ENCODE assay signal across 20 mouse cellular contexts in genomic region chr12:32957211-32957610, GRCm38 (mm10). TPM values are rescaled to one million over a fixed set of nuclear protein-coding genes. Genes with fewer than 3 reads are reported as not detected.
A peak's percentile ranks its signal among the peaks of the same experiment; 100 is the strongest.
DNase-seq lines count a peak whose midpoint lies in the region; ATAC-seq and TF ChIP-seq lines count a peak whose summit lies in the region.
"Had no signal": no experiment of that assay in that cellular context is flagged by ENCODE, and none has a peak within 500 bp of the region (broad histone marks: within the 10 kb centered on the region; RNA-seq: fewer than 3 reads in every experiment).

No protein-coding gene starts in this region.

- H3K4me3 ChIP-seq in intestine, postnatal 0 days (ENCODE audit: low read depth, low read length): no peak overlapping the region
- no peak overlapping the region for H3K4me3 ChIP-seq in intestine, embryonic 15.5 days (replicated peaks)
- no peak overlapping the region for H3K4me3 ChIP-seq in liver, postnatal 0 days (ENCODE audit: low read depth, low read length)
- H3K4me3 ChIP-seq: heart, embryonic 10.5 days; hindbrain, embryonic 13.5 days; limb, embryonic 12.5 days; liver, embryonic 15.5 days; neural tube, embryonic 12.5 days had no signal

- H3K9ac ChIP-seq in intestine, postnatal 0 days (ENCODE audit: low read depth, low read length): no peak overlapping the region
- no peak overlapping the region for H3K9ac ChIP-seq in intestine, embryonic 15.5 days
- no peak overlapping the region; the same call in 1 of the 2 replicates for H3K9ac ChIP-seq in liver, postnatal 0 days (replicated peaks)
- H3K9ac ChIP-seq: hindbrain, embryonic 13.5 days; limb, embryonic 12.5 days; liver, embryonic 15.5 days; neural tube, embryonic 12.5 days had no signal

- no peak overlapping the region for H3K27ac ChIP-seq in intestine, postnatal 0 days (ENCODE audit: low read depth, low read length)
- H3K27ac ChIP-seq in intestine, embryonic 15.5 days: no peak overlapping the region
- no peak overlapping the region for H3K27ac ChIP-seq in liver, postnatal 0 days (ENCODE audit: low read depth)
- H3K27ac ChIP-seq: heart, embryonic 10.5 days; hindbrain, embryonic 13.5 days; limb, embryonic 12.5 days; liver, embryonic 15.5 days; macrophage; neural tube, embryonic 12.5 days had no signal

- H3K9me3 ChIP-seq in intestine, postnatal 0 days (ENCODE audit: control insufficient read depth): no peaks in the 10 kb centered on the region
- no peaks in the 10 kb centered on the region for H3K9me3 ChIP-seq in intestine, embryonic 15.5 days
- no peaks in the 10 kb centered on the region for H3K9me3 ChIP-seq in liver, postnatal 0 days (ENCODE audit: low read length)
- H3K9me3 ChIP-seq: heart, embryonic 10.5 days; hindbrain, embryonic 13.5 days; limb, embryonic 12.5 days; liver, embryonic 15.5 days; neural tube, embryonic 12.5 days had no signal

- no peaks in the 10 kb centered on the region for H3K27me3 ChIP-seq in intestine, postnatal 0 days (replicated peaks; ENCODE audit: control insufficient read depth, insufficient read depth, low read length)
- no peaks in the 10 kb centered on the region for H3K27me3 ChIP-seq in intestine, embryonic 15.5 days (replicated peaks)
- no peaks in the 10 kb centered on the region for H3K27me3 ChIP-seq in liver, postnatal 0 days (ENCODE audit: insufficient read depth, low read length)
- H3K27me3 ChIP-seq: hindbrain, embryonic 13.5 days; limb, embryonic 12.5 days; liver, embryonic 15.5 days; neural tube, embryonic 12.5 days had no signal

- no peak for DNase-seq in liver, postnatal 0 days
- DNase-seq in liver: no peak
- DNase-seq in A20 (ENCODE audit: low read depth, low spot score): peak; percentile 80
- DNase-seq in induced T-regulatory cell, adult 2 months (ENCODE audit: low read depth): peak; percentile 24
- DNase-seq in natural killer cell, adult 2 months (ENCODE audit: low spot score in 2 of 2): no peak
- DNase-seq: adrenal gland, adult 2 months; cerebellum, postnatal 14 days; embryo, embryonic 11 days; heart, postnatal 14 days; right cerebral cortex, postnatal 4 days had no signal

- TF ChIP-seq CTCF in intestine, postnatal 0 days (IDR thresholded peaks at IDR 0.05; ENCODE audit: low read depth): no peak
- TF ChIP-seq CTCF in liver, postnatal 0 days (IDR thresholded peaks at IDR 0.05; ENCODE audit: low read depth): no peak

- ATAC-seq in intestine, postnatal 0 days: no peak
- no peak for ATAC-seq in intestine, embryonic 15.5 days
- no peak for ATAC-seq in liver, postnatal 0 days
- ATAC-seq: forebrain, embryonic 16.5 days had no signal

- 39% methylated on average over 2 of the region's 2 CpGs for WGBS in intestine, postnatal 0 days
- 64% methylated on average over 2 of the region's 2 CpGs for WGBS in intestine, embryonic 15.5 days
- 49% methylated on average over 2 of the region's 2 CpGs for WGBS in liver, postnatal 0 days (ENCODE audit: insufficient replicate concordance)

- H3K4me2 ChIP-seq in intestine, postnatal 0 days (replicated peaks; ENCODE audit: low read depth): peak overlapping the region; percentile 58
- H3K4me2 ChIP-seq in intestine, embryonic 15.5 days (replicated peaks): no peak overlapping the region
- 0 out of 2 replicates have a peak overlapping the region, but pooled peaks have one; percentile 82 for H3K4me2 ChIP-seq in liver, postnatal 0 days (ENCODE audit: low read depth, low read length)
- H3K4me2 ChIP-seq: hindbrain, embryonic 13.5 days; limb, embryonic 12.5 days; midbrain, embryonic 11.5 days; neural tube, embryonic 12.5 days had no signal

- H3K4me1 ChIP-seq in intestine, postnatal 0 days (replicated peaks; ENCODE audit: control insufficient read depth, insufficient read depth, low read length): peaks cover 14% of the 10 kb centered on the region
- peaks cover 18% of the 10 kb centered on the region for H3K4me1 ChIP-seq in intestine, embryonic 15.5 days (replicated peaks)
- H3K4me1 ChIP-seq in liver, postnatal 0 days (ENCODE audit: insufficient read depth): peaks cover 30% of the 10 kb centered on the region

- TF ChIP-seq EP300 in liver, postnatal 0 days (IDR thresholded peaks at IDR 0.05; ENCODE audit: low read depth): no peak

- H3K36me3 ChIP-seq in intestine, postnatal 0 days (ENCODE audit: control insufficient read depth, insufficient read depth): no peaks in the 10 kb centered on the region
- H3K36me3 ChIP-seq in intestine, embryonic 15.5 days: no peaks in the 10 kb centered on the region
- H3K36me3 ChIP-seq in liver, postnatal 0 days (replicated peaks; ENCODE audit: insufficient read depth, low read length): no peaks in the 10 kb centered on the region
- H3K36me3 ChIP-seq: heart, embryonic 10.5 days; hindbrain, embryonic 13.5 days; limb, embryonic 12.5 days; liver, embryonic 15.5 days; neural tube, embryonic 12.5 days had no signal

RNA-seq across cellular contexts. Expression of gene Sypl, which starts 3.5 kb away (rescaled TPM):
- polyA plus RNA-seq in intestine, postnatal 0 days (2015; fragmentation: Nextera tagmentation; extraction: Ambion mirVana): 176 and 181 TPM in 2 replicates
- polyA plus RNA-seq in intestine, embryonic 15.5 days (2015; fragmentation: Nextera tagmentation; extraction: Ambion mirVana): 157 and 159 TPM in 2 replicates
- polyA plus RNA-seq in liver, postnatal 0 days (2015; fragmentation: Nextera tagmentation; extraction: Ambion mirVana): 53.8 and 53.9 TPM in 2 replicates

Comparison
In these comparisons a context has a peak if more than half of its experiments do, and no peak if none do; other contexts are left out.
1. DNase-seq: peak in A20 (single experiment) and induced T-regulatory cell, adult 2 months (single experiment); none in liver, postnatal 0 days (single experiment), liver (single experiment) and natural killer cell, adult 2 months (0 of 2).